Mouse (Mus musculus) hindbrain, embryonic 14.5 days (tissue): ENCODE measurements around the gene Rmdn3. TPM values are rescaled to one million over a fixed set of nuclear protein-coding genes. Genes with fewer than 3 reads are reported as not detected.

ENCODE experiments used
- ATAC-seq: fragments of 200-750 bp; cut with Nextera tagmentation; 2 replicates; pipeline ENCODE4 v1.8.0; 2017; ENCODE audit warnings: moderate number of reproducible peaks, mild to moderate bottlenecking, moderate TSS enrichment, moderate library complexity; ENCODE audit not compliant: low FRiP score
- DNase-seq: peaks from one replicate; pipeline ENCODE4 v3.0.0-alpha.2; 2015; ENCODE audit warnings: low spot score
- H3K27ac ChIP-seq: fragments of 300-500 bp; sonication (generic); 2 replicates; pipeline ENCODE4 v1.5.1; 2014; ENCODE audit warnings: mild to moderate bottlenecking, moderate library complexity
- H3K27me3 ChIP-seq: fragments of 300-500 bp; sonication (generic); 2 replicates; pipeline ENCODE4 v1.6.1; 2014; ENCODE audit warnings: mild to moderate bottlenecking, low read length, mixed read lengths; ENCODE audit not compliant: control insufficient read depth, insufficient read depth
- H3K36me3 ChIP-seq: fragments of 300-500 bp; sonication (generic); replicated peaks from 2 replicates; pipeline ENCODE4 v1.6.1; 2014; ENCODE audit not compliant: control insufficient read depth, insufficient read depth
- H3K4me1 ChIP-seq: fragments of 300-500 bp; sonication (generic); replicated peaks from 2 replicates; pipeline ENCODE4 v1.6.1; 2014; ENCODE audit warnings: antibody characterized with exemption, low read length, mixed read lengths; ENCODE audit not compliant: control insufficient read depth, insufficient read depth
- H3K4me2 ChIP-seq: fragments of 300-500 bp; sonication (generic); replicated peaks from 2 replicates; pipeline ENCODE4 v1.6.1; 2014; ENCODE audit warnings: mild to moderate bottlenecking, moderate library complexity
- H3K4me3 ChIP-seq: fragments of 300-500 bp; sonication (generic); replicated peaks from 2 replicates; pipeline ENCODE4 v1.5.1; 2014; ENCODE audit warnings: mild to moderate bottlenecking, low read length
- H3K9ac ChIP-seq: fragments of 300-500 bp; sonication (generic); 2 replicates; pipeline ENCODE4 v1.6.1; 2014
- H3K9me3 ChIP-seq: fragments of 300-500 bp; sonication (generic); 2 replicates; pipeline ENCODE4 v1.6.1; 2016; ENCODE audit warnings: low read length; ENCODE audit not compliant: control insufficient read depth
- WGBS: fragments of 180-500 bp; shearing (Covaris S2); extraction: QIAGEN DNeasy Blood & Tissue Kit; methylation state at CpG from one replicate; pipeline ENCODE4 v1.1.7; 2014; 5-methylcytosine and 5-hydroxymethylcytosine counted together
- polyA plus RNA-seq: library from polyadenylated mRNA; unstranded; fragments of >200 nt; fragmentation: Nextera tagmentation; extraction: Ambion mirVana; gene quantifications from 2 replicates; pipeline ENCODE4 v1.2.1, GENCODE M21; 2014

Gene Rmdn3
- polyA plus RNA-seq, 1 experiment from 2014 or later: 39.1 TPM

- Histone ChIP-seq H3K36me3 (peaks cover 18% of the 10 kb centered on the region), H3K27me3 (no peaks in the 10 kb centered on the region), H3K4me2 (peak overlapping the region; percentile 49), H3K9ac (peak overlapping the region; percentile 11; the same call in 1 of the 2 replicates), H3K4me3 (0 out of 2 replicates have a peak overlapping the region, but pooled peaks have one; percentile 7), H3K9me3 (no peaks in the 10 kb centered on the region), H3K27ac (no peak overlapping the region), H3K4me1 (no peaks in the 10 kb centered on the region)
- DNase-seq: peak; percentile 87
- 9% methylated on average over 15 of the region's 15 CpGs for WGBS
- peak; percentile 73; the same call in 1 of the 2 replicates for ATAC-seq
Observed at GRCm38 (mm10) chr2:119189029-119189710, 32.3 kb upstream of the Rmdn3 start.

- H3K27me3 ChIP-seq: no peaks in the 10 kb centered on the region
- H3K4me3 ChIP-seq: no peak overlapping the region
- peaks cover 67% of the 10 kb centered on the region for H3K36me3 ChIP-seq
- 81% methylated on average over 7 of the region's 7 CpGs for WGBS
- H3K9me3 ChIP-seq: no peaks in the 10 kb centered on the region
- H3K4me2 ChIP-seq: no peak overlapping the region
- H3K4me1 ChIP-seq: no peaks in the 10 kb centered on the region
- no peak for ATAC-seq
- H3K9ac ChIP-seq: no peak overlapping the region
- DNase-seq: no peak
- no peak overlapping the region for H3K27ac ChIP-seq
Observed at GRCm38 (mm10) chr2:119182914-119183313, 26.1 kb upstream of the Rmdn3 start.

GRCm38 (mm10) chr2:119177384-119177939 lies 20.6 kb upstream of the Rmdn3 start:
- no peak overlapping the region for H3K27ac ChIP-seq
- no peaks in the 10 kb centered on the region for H3K27me3 ChIP-seq
- ATAC-seq (no peak), DNase-seq (no peak)
- no peaks in the 10 kb centered on the region for H3K9me3 ChIP-seq
- peaks cover 11% of the 10 kb centered on the region for H3K4me1 ChIP-seq
- no peak overlapping the region for H3K4me3 ChIP-seq
- WGBS: 92% methylated on average over 5 of the region's 5 CpGs
- peaks cover 50% of the 10 kb centered on the region for H3K36me3 ChIP-seq
- no peak overlapping the region for H3K4me2 ChIP-seq
- H3K9ac ChIP-seq: no peak overlapping the region

- Histone ChIP-seq H3K36me3 (peaks cover 46% of the 10 kb centered on the region), H3K9ac (no peak overlapping the region), H3K4me1 (peaks cover 13% of the 10 kb centered on the region), H3K27ac (no peak overlapping the region), H3K9me3 (no peaks in the 10 kb centered on the region), H3K4me2 (no peak overlapping the region), H3K27me3 (no peaks in the 10 kb centered on the region), H3K4me3 (no peak overlapping the region)
- DNase-seq (no peak), ATAC-seq (no peak)
- WGBS: 59% methylated on average over 3 of the region's 3 CpGs
Observed at GRCm38 (mm10) chr2:119176761-119177160, 19.9 kb upstream of the Rmdn3 start.

- no peak for DNase-seq
- Histone ChIP-seq H3K4me2 (no peak overlapping the region), H3K36me3 (peaks cover 40% of the 10 kb centered on the region), H3K9me3 (no peaks in the 10 kb centered on the region), H3K27me3 (no peaks in the 10 kb centered on the region), H3K27ac (no peak overlapping the region), H3K4me1 (peaks cover 13% of the 10 kb centered on the region), H3K9ac (no peak overlapping the region), H3K4me3 (no peak overlapping the region)
- 70% methylated on average over 6 of the region's 6 CpGs for WGBS
- no peak for ATAC-seq
Observed at GRCm38 (mm10) chr2:119175614-119176013, 18.8 kb upstream of the Rmdn3 start.

- no peak for DNase-seq
- H3K4me2 ChIP-seq: no peak overlapping the region
Observed at GRCm38 (mm10) chr2:119174866-119175265, 18.0 kb upstream of the Rmdn3 start.

GRCm38 (mm10) chr2:119173991-119174651 lies 17.3 kb upstream of the Rmdn3 start, which contains the start of gene Gm14137:
Gene Gm14137, plus strand, starts transcription at chr2:119174509.
- H3K27ac ChIP-seq: no peak within 1 kb of the TSS
- peaks cover 13% of the 10 kb centered on the region for H3K4me1 ChIP-seq
- peaks cover 26% of the 10 kb centered on the region for H3K36me3 ChIP-seq
- 29% methylated on average over 8 of the region's 8 CpGs for WGBS
- ATAC-seq (peak; percentile 38; the same call in 1 of the 2 replicates), DNase-seq (no peak)
- H3K27me3 ChIP-seq: no peaks in the 10 kb centered on the region
- no peaks in the 10 kb centered on the region for H3K9me3 ChIP-seq
- H3K9ac ChIP-seq: no peak within 1 kb of the TSS
- H3K4me3 ChIP-seq: no peak within 1 kb of the TSS
- no peak within 1 kb of the TSS for H3K4me2 ChIP-seq

More at GRCm38 (mm10) chr2:119174866-119175265, 18.0 kb upstream of the Rmdn3 start:
- Histone ChIP-seq H3K9me3 (no peaks in the 10 kb centered on the region), H3K27ac (no peak overlapping the region), H3K4me3 (no peak overlapping the region), H3K36me3 (peaks cover 34% of the 10 kb centered on the region), H3K4me1 (peaks cover 13% of the 10 kb centered on the region), H3K9ac (no peak overlapping the region), H3K27me3 (no peaks in the 10 kb centered on the region)
- no peak for ATAC-seq
- WGBS: 61% methylated on average over 14 of the region's 14 CpGs

- peaks cover 2% of the 10 kb centered on the region; the same call in 1 of the 2 replicates for H3K27me3 ChIP-seq
- 0 out of 2 replicates have a peak overlapping the region, but pooled peaks have one; percentile 0 for H3K27ac ChIP-seq
- ATAC-seq (peak; percentile 41; the same call in 1 of the 2 replicates), DNase-seq (peak; percentile 64)
- WGBS: 29% methylated on average over 13 of the region's 13 CpGs
- H3K4me2 ChIP-seq: 0 out of 2 replicates have a peak overlapping the region, but pooled peaks have one; percentile 0
- H3K9me3 ChIP-seq: no peaks in the 10 kb centered on the region
- H3K9ac ChIP-seq: 0 out of 2 replicates have a peak overlapping the region, but pooled peaks have one; percentile 26
- no peak overlapping the region for H3K4me3 ChIP-seq
- peaks cover 13% of the 10 kb centered on the region for H3K4me1 ChIP-seq
- H3K36me3 ChIP-seq: peaks cover 16% of the 10 kb centered on the region
Observed at GRCm38 (mm10) chr2:119172862-119173576, 16.2 kb upstream of the Rmdn3 start.
